Mouse (Mus musculus) hindbrain, embryonic 16.5 days (tissue): ENCODE results near the gene Eml1. TPM values are rescaled to one million over a fixed set of nuclear protein-coding genes. Genes with fewer than 3 reads are reported as not detected.

Experiments used
- ATAC-seq: fragments of 200-750 bp; cut with Nextera tagmentation; 2 replicates; pipeline ENCODE4 v1.8.0; 2017; ENCODE audit warnings: moderate TSS enrichment, moderate library complexity
- H3K27ac ChIP-seq: fragments of 300-500 bp; sonication (generic); 2 replicates; pipeline ENCODE4 v1.5.1; 2014; ENCODE audit warnings: low read depth, mild to moderate bottlenecking, control low read depth, low read length, moderate library complexity
- H3K27me3 ChIP-seq: fragments of 300-500 bp; sonication (generic); replicated peaks from 2 replicates; pipeline ENCODE4 v1.6.1; 2014; ENCODE audit warnings: low read length; ENCODE audit not compliant: control insufficient read depth, insufficient read depth
- H3K36me3 ChIP-seq: fragments of 300-500 bp; sonication (generic); 2 replicates; pipeline ENCODE4 v1.6.1; 2014; ENCODE audit warnings: mild to moderate bottlenecking, low read length, moderate library complexity, mixed read lengths; ENCODE audit not compliant: control insufficient read depth, insufficient read depth
- H3K4me1 ChIP-seq: fragments of 300-500 bp; sonication (generic); 2 replicates; pipeline ENCODE4 v1.6.1; 2014; ENCODE audit warnings: low read depth, low read length; ENCODE audit not compliant: control insufficient read depth, insufficient read depth
- H3K4me2 ChIP-seq: fragments of 300-500 bp; sonication (generic); 2 replicates; pipeline ENCODE4 v1.6.1; 2014; ENCODE audit warnings: mild to moderate bottlenecking, low read length, control low read depth, moderate library complexity
- H3K4me3 ChIP-seq: fragments of 300-500 bp; sonication (generic); 2 replicates; pipeline ENCODE4 v1.5.1; 2014; ENCODE audit warnings: mild to moderate bottlenecking, low read length, control low read depth, moderate library complexity
- H3K9ac ChIP-seq: fragments of 300-500 bp; sonication (generic); 2 replicates; pipeline ENCODE4 v1.6.1; 2014; ENCODE audit warnings: low read depth, mild to moderate bottlenecking, control low read depth, low read length, moderate library complexity
- H3K9me3 ChIP-seq: fragments of 300-500 bp; sonication (generic); 2 replicates; pipeline ENCODE4 v1.6.1; 2014; ENCODE audit warnings: mild to moderate bottlenecking, low read length, moderate library complexity; ENCODE audit not compliant: control insufficient read depth
- WGBS: fragments of 180-500 bp; shearing (Covaris S2); extraction: QIAGEN DNeasy Blood & Tissue Kit; methylation state at CpG from one replicate; pipeline ENCODE4 v1.1.7; 2014; 5-methylcytosine and 5-hydroxymethylcytosine counted together
- polyA plus RNA-seq: library from polyadenylated mRNA; unstranded; fragments of >200 nt; fragmentation: Nextera tagmentation; extraction: Ambion mirVana; gene quantifications from 2 replicates; pipeline ENCODE4 v1.2.1, GENCODE M21; 2015

Eml1 gene
- polyA plus RNA-seq, 1 experiment from 2014 or later = 59.3 TPM

- Histone ChIP-seq H3K9me3 (no peaks in the 10 kb centered on the region), H3K27ac (no peak overlapping the region), H3K4me1 (peaks cover 14% of the 10 kb centered on the region), H3K36me3 (no peaks in the 10 kb centered on the region), H3K27me3 (no peaks in the 10 kb centered on the region), H3K4me3 (no peak overlapping the region), H3K9ac (no peak overlapping the region), H3K4me2 (no peak overlapping the region)
- 45% methylated on average over 3 of the region's 3 CpGs for WGBS
- ATAC-seq = no peak
Observed at GRCm38 (mm10) chr12:108389718-108390117, 19.0 kb downstream of the Eml1 start.

DNA sequence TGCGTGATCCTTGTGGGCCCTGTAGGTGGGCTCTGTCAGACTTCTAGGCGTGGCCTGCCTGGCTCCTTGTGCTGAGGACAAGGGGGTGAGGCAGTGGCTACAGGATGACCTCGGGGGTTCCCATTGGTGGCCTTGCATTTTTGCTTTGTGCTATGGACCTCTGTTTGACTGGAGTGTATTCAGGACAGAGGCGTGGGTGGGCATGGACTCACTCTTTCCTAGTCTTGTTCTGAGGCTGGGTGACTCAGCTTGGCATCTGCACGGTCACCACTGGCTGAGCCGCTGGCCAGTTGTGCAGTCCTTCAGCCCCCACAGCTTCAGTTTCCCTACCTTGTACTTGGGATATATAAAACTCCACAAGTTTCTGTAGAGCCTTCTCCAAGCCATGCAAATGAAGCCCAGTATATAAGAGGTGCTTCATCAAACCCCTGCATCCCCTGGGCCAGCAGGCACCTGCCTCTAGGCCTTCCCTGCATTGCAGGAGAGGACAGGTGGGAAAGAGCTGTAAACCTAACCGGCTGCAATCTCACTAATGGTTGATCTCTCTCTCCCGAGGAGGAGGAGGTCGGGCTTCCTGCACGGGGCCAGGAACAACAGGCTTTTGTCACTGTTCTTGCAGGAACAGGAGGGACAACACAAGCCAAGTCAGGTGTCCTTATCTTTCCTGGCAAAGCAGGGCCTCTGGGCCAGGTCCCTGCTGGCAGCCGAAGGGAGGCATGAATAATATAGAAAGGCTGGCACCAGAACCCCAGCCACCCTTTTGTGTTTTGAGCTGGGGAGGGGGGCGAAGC lies 21.7 kb downstream of the Eml1 start:
- H3K4me1 ChIP-seq = peaks cover 25% of the 10 kb centered on the region
- no peak for ATAC-seq
- WGBS = 68% methylated on average over 12 of the region's 12 CpGs

DNA sequence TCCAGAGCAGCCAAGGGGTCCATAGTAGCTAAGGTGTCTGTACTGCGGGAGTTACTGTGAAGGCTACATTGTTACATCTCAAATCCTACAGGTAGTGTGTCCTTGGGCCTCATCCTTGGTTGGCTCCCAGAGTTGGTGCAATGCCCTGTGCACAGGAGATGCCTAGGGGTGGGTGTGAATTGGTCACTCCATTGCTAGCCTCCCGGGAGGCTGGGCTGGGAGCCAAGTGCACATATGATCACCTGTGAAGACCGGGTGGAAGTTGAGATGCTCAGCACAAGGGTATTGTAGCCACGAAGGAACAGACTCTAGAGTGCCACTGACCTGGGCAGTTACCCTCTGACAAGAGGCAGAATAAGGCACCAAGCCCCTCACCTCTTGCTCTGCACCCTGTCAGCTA lies 22.3 kb downstream of the Eml1 start:
- H3K36me3 ChIP-seq = no peaks in the 10 kb centered on the region
- H3K27ac ChIP-seq = no peak overlapping the region
- H3K27me3 ChIP-seq = no peaks in the 10 kb centered on the region
- H3K4me2 ChIP-seq = no peak overlapping the region
- ATAC-seq = no peak
- no peak overlapping the region for H3K9ac ChIP-seq
- 77% methylated on average over 4 of the region's 4 CpGs for WGBS
- no peaks in the 10 kb centered on the region for H3K9me3 ChIP-seq
- H3K4me3 ChIP-seq = no peak overlapping the region
- peaks cover 25% of the 10 kb centered on the region for H3K4me1 ChIP-seq

More for the DNA sequence above, 21.7 kb downstream of the Eml1 start:
- H3K9ac ChIP-seq = no peak overlapping the region
- no peaks in the 10 kb centered on the region for H3K27me3 ChIP-seq
- no peaks in the 10 kb centered on the region for H3K9me3 ChIP-seq
- no peaks in the 10 kb centered on the region for H3K36me3 ChIP-seq
- no peak overlapping the region for H3K4me3 ChIP-seq
- H3K4me2 ChIP-seq = no peak overlapping the region
- no peak overlapping the region for H3K27ac ChIP-seq

DNA sequence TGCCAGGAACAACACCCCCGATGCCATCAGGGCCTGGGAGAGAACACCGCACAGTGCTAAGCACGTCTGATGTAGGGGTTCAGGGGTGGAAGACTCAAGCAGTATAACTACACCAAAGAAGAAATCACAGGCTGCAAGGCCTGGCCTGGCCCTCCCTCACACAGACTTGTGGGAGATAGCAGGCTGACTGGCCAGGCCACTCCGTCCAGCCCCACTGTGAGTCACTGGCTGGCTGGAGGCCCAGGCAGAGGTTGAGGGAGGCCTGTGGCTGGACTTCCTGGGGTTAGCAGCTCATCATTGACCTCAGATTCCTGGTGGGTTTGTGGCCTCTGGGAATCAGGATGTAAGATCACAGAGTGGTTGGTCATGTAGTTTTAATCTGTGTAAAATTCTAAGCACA lies 22.9 kb downstream of the Eml1 start:
- no peak overlapping the region for H3K4me3 ChIP-seq
- H3K9ac ChIP-seq = no peak overlapping the region
- WGBS = 83% methylated on average over 4 of the region's 4 CpGs
- no peaks in the 10 kb centered on the region for H3K27me3 ChIP-seq
- H3K9me3 ChIP-seq = no peaks in the 10 kb centered on the region
- H3K4me2 ChIP-seq = no peak overlapping the region
- peaks cover 25% of the 10 kb centered on the region for H3K4me1 ChIP-seq
- no peak for ATAC-seq
- H3K36me3 ChIP-seq = no peaks in the 10 kb centered on the region
- H3K27ac ChIP-seq = no peak overlapping the region

- H3K4me2 ChIP-seq = no peak overlapping the region
- 86% methylated on average over 17 of the region's 17 CpGs for WGBS
- 0 out of 2 replicates have a peak overlapping the region, but pooled peaks have one; percentile 23 for H3K27ac ChIP-seq
- H3K27me3 ChIP-seq = no peaks in the 10 kb centered on the region
- H3K4me1 ChIP-seq = peaks cover 25% of the 10 kb centered on the region
- H3K9ac ChIP-seq = no peak overlapping the region
- no peak overlapping the region for H3K4me3 ChIP-seq
- ATAC-seq = no peak
- H3K36me3 ChIP-seq = no peaks in the 10 kb centered on the region
- H3K9me3 ChIP-seq = no peaks in the 10 kb centered on the region
Observed at GRCm38 (mm10) chr12:108394534-108395284, 24.0 kb downstream of the Eml1 start.

DNA sequence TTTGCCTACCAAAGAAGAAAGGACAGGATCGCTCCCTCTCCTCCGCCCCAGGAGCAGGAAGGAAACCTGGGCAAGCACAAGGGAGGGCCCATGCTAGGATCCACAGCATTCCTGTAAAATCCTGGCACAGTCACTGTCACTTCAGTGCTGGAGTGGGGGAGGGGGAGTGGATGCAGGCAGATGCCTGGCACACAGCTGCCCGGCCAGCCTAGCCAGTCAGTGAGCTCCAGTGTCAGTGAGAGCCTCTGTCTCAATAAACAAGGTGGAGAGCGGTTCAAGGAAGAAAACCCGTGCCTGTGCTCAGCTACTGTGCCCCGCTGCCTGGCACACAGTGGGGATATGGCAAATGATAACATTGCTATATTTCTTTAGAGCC lies 24.5 kb downstream of the Eml1 start:
- Histone ChIP-seq H3K27me3 (no peaks in the 10 kb centered on the region), H3K9ac (no peak overlapping the region), H3K36me3 (no peaks in the 10 kb centered on the region), H3K4me3 (no peak overlapping the region), H3K4me2 (no peak overlapping the region), H3K9me3 (no peaks in the 10 kb centered on the region), H3K27ac (peak overlapping the region; percentile 78), H3K4me1 (peaks cover 25% of the 10 kb centered on the region)
- ATAC-seq = no peak
- WGBS = 69% methylated on average over 6 of the region's 6 CpGs

DNA sequence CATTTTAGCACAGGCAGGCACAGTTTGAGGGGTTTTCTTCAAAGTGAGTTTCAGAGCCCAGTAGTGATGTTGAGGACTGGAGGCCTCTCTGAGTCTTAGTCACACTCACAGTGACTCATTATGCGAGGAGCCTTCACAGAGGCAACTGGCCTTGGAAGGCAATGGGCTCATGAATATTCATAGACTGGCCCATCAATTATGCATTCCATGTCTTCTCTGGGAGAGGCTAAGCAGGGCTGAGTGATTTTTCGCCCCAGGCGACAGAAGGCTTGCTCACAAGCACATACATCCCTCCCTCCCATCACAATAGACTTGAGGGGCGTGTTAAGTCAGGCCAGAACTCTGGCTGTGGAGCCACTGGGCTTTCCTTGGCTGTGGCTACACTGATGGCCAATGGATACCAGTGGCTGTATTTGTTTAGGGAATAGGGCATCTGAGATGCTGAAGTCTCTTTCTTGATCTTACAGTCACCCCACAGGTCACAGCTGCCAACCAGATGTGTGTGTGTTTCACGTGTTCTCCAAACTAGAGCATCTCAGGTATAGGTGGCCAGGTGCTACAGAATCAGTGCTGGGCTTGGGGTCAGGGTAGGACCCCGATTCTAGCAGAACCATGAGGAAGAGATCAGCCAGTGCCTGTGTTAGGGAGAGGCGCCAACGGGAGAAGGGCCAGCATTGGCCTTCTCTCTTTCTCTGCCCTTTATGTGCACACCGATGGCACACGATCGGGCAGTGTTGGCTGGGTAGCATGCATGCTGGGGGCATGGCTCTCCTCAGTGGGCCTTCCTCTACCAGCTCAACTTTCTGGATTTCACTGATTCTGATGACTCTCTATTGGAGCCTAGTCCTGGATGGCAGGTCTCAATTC lies 25.6 kb downstream of the Eml1 start:
- no peaks in the 10 kb centered on the region for H3K36me3 ChIP-seq
- no peaks in the 10 kb centered on the region for H3K27me3 ChIP-seq
- no peaks in the 10 kb centered on the region for H3K9me3 ChIP-seq
- 39% methylated on average over 11 of the region's 11 CpGs for WGBS
- peak; percentile 95 for ATAC-seq
- H3K27ac ChIP-seq = peak overlapping the region; percentile 78
- no peak overlapping the region for H3K4me3 ChIP-seq
- H3K4me2 ChIP-seq = no peak overlapping the region
- H3K9ac ChIP-seq = no peak overlapping the region
- H3K4me1 ChIP-seq = peaks cover 25% of the 10 kb centered on the region

- Histone ChIP-seq H3K9me3 (no peaks in the 10 kb centered on the region), H3K27me3 (no peaks in the 10 kb centered on the region), H3K27ac (no peak overlapping the region), H3K36me3 (no peaks in the 10 kb centered on the region), H3K4me2 (no peak overlapping the region), H3K4me1 (peaks cover 19% of the 10 kb centered on the region), H3K9ac (no peak overlapping the region), H3K4me3 (no peak overlapping the region)
- 90% methylated on average over 7 of the region's 7 CpGs for WGBS
- ATAC-seq = no peak
Observed at GRCm38 (mm10) chr12:108398681-108399080, 27.9 kb downstream of the Eml1 start.

GRCm38 (mm10) chr12:108399191-108399590 lies 28.4 kb downstream of the Eml1 start:
- Histone ChIP-seq H3K9ac (no peak overlapping the region), H3K4me3 (no peak overlapping the region), H3K4me1 (peaks cover 19% of the 10 kb centered on the region), H3K36me3 (no peaks in the 10 kb centered on the region), H3K4me2 (no peak overlapping the region), H3K27me3 (no peaks in the 10 kb centered on the region), H3K9me3 (no peaks in the 10 kb centered on the region), H3K27ac (no peak overlapping the region)
- ATAC-seq = no peak
- WGBS = 84% methylated on average over 8 of the region's 8 CpGs
